Mouse (Mus musculus): ENCODE data around the gene Ccndbp1.
A peak's percentile ranks its signal among the peaks of the same experiment; 100 is the strongest.
"Not testable (repeated sequence)": the region's sequence is repeated elsewhere in the genome, so short reads cannot be mapped to it uniquely, and the experiment has no call there.

Gene Ccndbp1

GRCm38 (mm10) chr2:121003586-121003985, 4.6 kb upstream of the Ccndbp1 start:
- no peak for DNase-seq (ENCODE audit: low spot score in 2 of 2)

GRCm38 (mm10) chr2:121004018-121004811, 4.0 kb upstream of the Ccndbp1 start:
- DNase-seq (ENCODE audit: low spot score in 2 of 2), result no peak

GRCm38 (mm10) chr2:121006986-121007385, 1.2 kb upstream of the Ccndbp1 start:
- DNase-seq (ENCODE audit: low spot score in 2 of 2), result no peak

GRCm38 (mm10) chr2:121008664-121009007, 433 bp downstream of the Ccndbp1 start:
- DNase-seq (ENCODE audit: low spot score in 2 of 2), result no peak

GRCm38 (mm10) chr2:121009071-121009677, 971 bp downstream of the Ccndbp1 start:
- DNase-seq (ENCODE audit: low spot score in 2 of 2), result no peak

GRCm38 (mm10) chr2:121012676-121013075, 4.5 kb downstream of the Ccndbp1 start:
- no peak for DNase-seq (ENCODE audit: low spot score in 2 of 2)

GRCm38 (mm10) chr2:121015507-121015906, 7.3 kb downstream of the Ccndbp1 start:
- DNase-seq (ENCODE audit: low spot score in 2 of 2), result no peak

- no peak for DNase-seq (ENCODE audit: low spot score in 2 of 2)
Measured at GRCm38 (mm10) chr2:121016226-121016625, 8.0 kb downstream of the Ccndbp1 start.

GRCm38 (mm10) chr2:121017151-121017550, 8.9 kb downstream of the Ccndbp1 start:
- no peak for DNase-seq (ENCODE audit: low spot score in 2 of 2)

- no peak for DNase-seq (ENCODE audit: low spot score in 2 of 2)
Measured at GRCm38 (mm10) chr2:121022918-121023317, 14.7 kb downstream of the Ccndbp1 start.

- DNase-seq (ENCODE audit: low spot score in 2 of 2), result no peak
Measured at GRCm38 (mm10) chr2:121036733-121037341, 28.6 kb downstream of the Ccndbp1 start, which contains the start of gene Epb42. Epb42 (minus strand) TSS chr2:121037072.

- DNase-seq (ENCODE audit: low spot score in 2 of 2), result not testable (repeated sequence)
Measured at GRCm38 (mm10) chr2:121038851-121039250, 30.6 kb downstream of the Ccndbp1 start.

- DNase-seq (ENCODE audit: low spot score in 2 of 2), result no peak
Measured at GRCm38 (mm10) chr2:121039382-121039781, 31.2 kb downstream of the Ccndbp1 start.

GRCm38 (mm10) chr2:121041098-121041497, 32.9 kb downstream of the Ccndbp1 start:
- DNase-seq (ENCODE audit: low spot score in 2 of 2), result peak; percentile 13 to 57

- no peak for DNase-seq (ENCODE audit: low spot score in 2 of 2)
Measured at GRCm38 (mm10) chr2:121045653-121046052, 37.5 kb downstream of the Ccndbp1 start.

- no peak for DNase-seq (ENCODE audit: low spot score in 2 of 2)
Measured at GRCm38 (mm10) chr2:121052176-121052575, 44.0 kb downstream of the Ccndbp1 start.

GRCm38 (mm10) chr2:121054060-121054459, 45.9 kb downstream of the Ccndbp1 start:
- DNase-seq (ENCODE audit: low spot score in 2 of 2), result no peak

GRCm38 (mm10) chr2:121055915-121056314, 47.7 kb downstream of the Ccndbp1 start:
- no peak for DNase-seq (ENCODE audit: low spot score in 2 of 2)

GRCm38 (mm10) chr2:121057997-121058396, 49.8 kb downstream of the Ccndbp1 start:
- DNase-seq (ENCODE audit: low spot score in 2 of 2), result no peak

GRCm38 (mm10) chr2:121061315-121061714, 53.1 kb downstream of the Ccndbp1 start:
- no peak for DNase-seq (ENCODE audit: low spot score in 2 of 2)
